Mouse (Mus musculus) ES-E14 (cell line): Measurements from ENCODE around the gene Cntrob. TPM values are rescaled to one million over a fixed set of nuclear protein-coding genes. Genes with fewer than 3 reads are reported as not detected.

Experiments used
- DNase-seq: peaks from one replicate; pipeline ENCODE4 v3.0.0-alpha.2; 2013; ENCODE audit warnings: low read depth, low spot score
- H3K27ac ChIP-seq: 2 replicates; pipeline ENCODE4 v1.5.1; 2012; ENCODE audit warnings: low read depth, mild to moderate bottlenecking, low read length, moderate library complexity, mixed read lengths; ENCODE audit not compliant: poor library complexity, insufficient read depth, severe bottlenecking
- H3K36me3 ChIP-seq: 2 replicates; pipeline ENCODE4 v1.6.1; 2012; ENCODE audit warnings: mild to moderate bottlenecking, low read length, moderate library complexity, mixed read lengths; ENCODE audit not compliant: control insufficient read depth, poor library complexity, insufficient read depth, severe bottlenecking
- H3K4me1 ChIP-seq, 2 experiments: fragments of 150-350 bp in 1 of 2; sonication (generic) in 1 of 2; 2 replicates each; pipeline ENCODE4 v1.6.1; 2012; ENCODE audit warnings: low read length in 2 of 2, mild to moderate bottlenecking in 1 of 2, mixed read lengths in 1 of 2; ENCODE audit not compliant: control insufficient read depth in 2 of 2, insufficient read depth in 2 of 2, poor library complexity in 1 of 2
- H3K4me3 ChIP-seq, 2 experiments: fragments of 150-350 bp in 1 of 2; sonication (generic) in 1 of 2; 2 replicates each; pipeline ENCODE4 v1.5.1; 2012; ENCODE audit warnings: low read length in 2 of 2, low read depth in 1 of 2, mild to moderate bottlenecking in 1 of 2, mixed read lengths in 1 of 2; ENCODE audit not compliant: insufficient read depth in 1 of 2, poor library complexity in 1 of 2, severe bottlenecking in 1 of 2
- H3K9ac ChIP-seq: 2 replicates; pipeline ENCODE4 v1.6.1; 2012; ENCODE audit warnings: low read depth, mild to moderate bottlenecking, low read length, mixed read lengths; ENCODE audit not compliant: poor library complexity, insufficient read depth, severe bottlenecking
- H3K9me3 ChIP-seq: fragments of 150-350 bp; sonication (generic); 2 replicates; pipeline ENCODE4 v1.6.1; 2012; ENCODE audit warnings: low read depth, mild to moderate bottlenecking, low read length; ENCODE audit not compliant: control insufficient read depth, insufficient read depth
- CHD2 ChIP-seq: IDR thresholded peaks from 2 replicates; pipeline ENCODE4 v1.6.1; 2014; ENCODE audit warnings: mild to moderate bottlenecking, low read depth, low read length, inconsistent platforms
- HCFC1 ChIP-seq: IDR thresholded peaks from 2 replicates; pipeline ENCODE4 v1.6.1; 2012; ENCODE audit warnings: low read length, inconsistent platforms, borderline replicate concordance; ENCODE audit not compliant: insufficient read depth
- MAFK ChIP-seq: IDR thresholded peaks from 2 replicates; pipeline ENCODE4 v1.6.1; 2014; ENCODE audit warnings: mild to moderate bottlenecking, low read depth, low read length, inconsistent platforms; ENCODE audit not compliant: insufficient read depth
- ZC3H11A ChIP-seq: IDR thresholded peaks from 2 replicates; pipeline ENCODE4 v1.6.1; 2012; ENCODE audit warnings: low read depth, mild to moderate bottlenecking, inconsistent platforms, low read length, borderline replicate concordance
- ZNF384 ChIP-seq: IDR thresholded peaks from 2 replicates; pipeline ENCODE4 v1.6.1; 2012; ENCODE audit warnings: low read depth, low read length, inconsistent platforms
- in situ Hi-C, 2 experiments: fragments of 600-800 bp; cut with MboI; formaldehyde crosslinking; loops; one replicate each; pipeline ENCODE4 v1.15.1; 2025; ENCODE audit warnings: low sequenced_read_pairs in 2 of 2, inconsistent platforms in 1 of 2; ENCODE audit not compliant: unreplicated experiment in 2 of 2
- total RNA-seq: library from RNA; depleted of rRNA; stranded (reverse); fragments of 300-350 nt; gene quantifications from 2 replicates; pipeline ENCODE4 v1.2.3, GENCODE M21; 2012; rRNA removed

Cntrob gene
- total RNA-seq, 1 experiment, result 23.0 TPM

DNA sequence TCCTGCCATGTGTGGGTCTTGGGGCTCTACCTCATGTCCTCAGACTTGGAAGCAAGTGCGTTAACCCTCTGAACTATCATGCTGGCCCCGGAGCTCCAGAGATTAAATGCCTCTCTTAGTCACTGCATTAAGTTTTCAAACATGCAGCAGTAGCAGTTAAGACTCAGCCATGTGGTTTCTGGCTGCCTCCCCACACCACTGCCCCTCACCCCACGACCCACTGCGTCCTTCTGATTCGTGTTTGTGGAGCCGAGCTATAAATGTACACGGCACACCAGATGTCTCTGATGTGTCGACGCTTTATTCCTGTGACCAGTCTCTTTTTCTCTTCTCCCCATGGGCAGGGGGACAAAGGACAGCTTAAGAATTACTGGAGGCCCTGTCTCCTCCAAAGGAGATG, 70.4 kb downstream of the Cntrob start:
- H3K4me1 ChIP-seq, result no peaks in the 10 kb centered on the region
- no peak for TF ChIP-seq MAFK
- no peak for TF ChIP-seq ZNF384
- TF ChIP-seq CHD2, result no peak
- TF ChIP-seq HCFC1, result no peak
- no peak for TF ChIP-seq ZC3H11A
- no peak overlapping the region for H3K9ac ChIP-seq
- H3K4me3 ChIP-seq, result no peak overlapping the region
- no peak overlapping the region for H3K27ac ChIP-seq
- in situ Hi-C loops, result no loop called here
- no peak for DNase-seq
- no peaks in the 10 kb centered on the region for H3K36me3 ChIP-seq
- H3K9me3 ChIP-seq, result no peaks in the 10 kb centered on the region

DNA sequence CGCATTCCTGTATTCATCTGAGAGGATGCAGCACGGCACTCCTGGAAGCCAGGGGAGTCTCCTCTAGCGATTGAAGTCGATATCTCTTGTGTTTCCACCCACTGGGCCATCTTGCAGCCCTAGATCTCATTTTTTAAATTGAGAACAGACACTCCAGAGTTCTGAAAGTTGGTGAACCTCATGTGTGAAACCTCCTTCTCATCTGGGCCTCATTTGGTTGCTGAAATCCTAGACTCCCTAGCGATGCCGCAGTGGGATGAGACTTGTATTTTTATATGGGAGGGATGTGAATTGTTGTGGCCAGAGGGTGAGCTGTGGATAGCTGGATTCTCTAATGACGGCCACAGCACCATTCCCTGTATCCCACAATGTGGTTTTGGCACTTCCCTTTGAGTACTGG, 71.6 kb downstream of the Cntrob start:
- TF ChIP-seq ZC3H11A, result no peak
- no peak for TF ChIP-seq CHD2
- TF ChIP-seq HCFC1, result no peak
- no peak for TF ChIP-seq ZNF384
- no peak for TF ChIP-seq MAFK
- Histone ChIP-seq H3K9ac (no peak overlapping the region), H3K4me1 (no peaks in the 10 kb centered on the region), H3K9me3 (no peaks in the 10 kb centered on the region), H3K4me3 (no peak overlapping the region), H3K27ac (no peak overlapping the region), H3K36me3 (no peaks in the 10 kb centered on the region)
- no peak for DNase-seq
- in situ Hi-C loops, result no loop called here

DNA sequence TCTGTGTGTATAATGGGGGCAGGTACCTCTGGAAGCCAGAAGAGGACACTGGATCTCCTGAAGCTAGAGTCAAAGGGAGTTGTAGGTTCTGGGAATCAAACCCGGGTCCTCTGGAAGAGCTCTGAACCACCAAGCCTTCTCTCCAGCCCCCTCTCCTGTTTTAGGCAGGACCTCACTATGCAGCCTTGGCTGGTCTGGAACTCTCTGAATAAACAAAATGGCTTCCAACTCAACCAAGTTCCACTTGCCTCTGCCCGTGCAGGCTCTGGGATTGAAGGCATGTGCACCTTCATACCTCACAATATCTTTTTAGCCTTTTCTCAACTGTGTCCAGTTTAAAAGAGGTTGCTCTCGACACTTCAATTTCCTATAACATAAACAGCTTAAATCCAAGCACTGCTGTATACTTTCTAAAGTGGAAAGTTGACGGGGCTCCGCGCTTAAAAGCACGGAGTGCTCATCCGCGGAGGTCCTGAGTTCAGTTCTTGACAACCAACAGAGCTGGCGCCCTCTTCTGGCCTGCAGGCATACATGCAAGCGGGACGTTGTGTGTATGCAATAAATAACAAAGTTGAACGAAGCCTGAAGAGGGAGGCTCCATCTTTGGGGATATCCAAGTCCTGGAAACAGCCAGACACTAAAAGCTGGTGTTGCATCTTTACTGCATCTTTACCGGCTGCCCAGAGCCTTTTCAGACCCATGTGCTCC, 72.3 kb downstream of the Cntrob start:
- H3K4me1 ChIP-seq, result no peaks in the 10 kb centered on the region
- H3K9me3 ChIP-seq, result no peaks in the 10 kb centered on the region
- H3K36me3 ChIP-seq, result no peaks in the 10 kb centered on the region
- in situ Hi-C loops, result no loop called here
- H3K27ac ChIP-seq, result no peak overlapping the region
- peak; percentile 60 for DNase-seq
- no peak overlapping the region for H3K4me3 ChIP-seq
- TF ChIP-seq ZC3H11A (0 out of 2 replicates have a peak, but pooled peaks have one; percentile 19), ZNF384 (no peak)
- H3K9ac ChIP-seq, result no peak overlapping the region

DNA sequence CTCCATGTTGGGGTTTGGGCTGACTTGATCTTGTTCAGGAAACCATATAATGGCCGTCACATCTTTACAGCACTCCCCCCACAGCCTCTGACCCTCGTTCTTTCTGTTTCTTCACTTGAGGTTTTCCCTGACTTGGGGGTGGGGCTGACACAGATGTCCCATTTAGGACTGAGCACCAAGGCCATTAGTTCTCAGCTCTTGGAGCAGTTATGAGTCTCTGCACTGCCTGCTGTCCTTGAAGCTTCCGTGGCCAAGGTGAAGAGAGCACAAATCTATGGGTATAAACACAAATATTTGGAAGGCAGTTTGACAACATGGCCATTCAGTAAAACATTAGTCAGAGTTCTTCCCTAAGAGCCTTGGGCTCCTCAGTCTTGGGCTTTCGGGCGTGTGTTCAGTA, 73.5 kb downstream of the Cntrob start:
- in situ Hi-C loops, result no loop called here
- H3K9ac ChIP-seq, result no peak overlapping the region
- TF ChIP-seq ZC3H11A (no peak), CHD2 (no peak), ZNF384 (no peak), HCFC1 (no peak)
- H3K9me3 ChIP-seq, result no peaks in the 10 kb centered on the region
- no peaks in the 10 kb centered on the region for H3K36me3 ChIP-seq
- no peaks in the 10 kb centered on the region for H3K4me1 ChIP-seq
- H3K4me3 ChIP-seq, result no peak overlapping the region
- DNase-seq, result no peak
- no peak overlapping the region for H3K27ac ChIP-seq

Other genes with a start within 250 kb of the Cntrob start
- 7.1 and 9.0 TPM in 2 replicates for gene Vamp2, start 235.3 kb downstream of the Cntrob start, total RNA-seq
- gene Per1, start 228.6 kb downstream of the Cntrob start, total RNA-seq, result 6.0 and 8.6 TPM in 2 replicates
- not detected in 2 replicates for gene Hes7, start 203.4 kb downstream of the Cntrob start, total RNA-seq
- not detected in 2 replicates for gene 9130213A22Rik, start 201.2 kb downstream of the Cntrob start, total RNA-seq
- 0.49 and 1.4 TPM in 2 replicates for gene Aloxe3, start 197.9 kb downstream of the Cntrob start, total RNA-seq
- gene Alox12b, start 166.8 kb downstream of the Cntrob start, total RNA-seq, result 0.21 and 0.22 TPM in 2 replicates
- gene Alox8, start 125.9 kb downstream of the Cntrob start, total RNA-seq, result 0.85 and 1.6 TPM in 2 replicates
- 0.05 and 0.09 TPM in 2 replicates for gene Gucy2e, start 86.7 kb downstream of the Cntrob start, total RNA-seq
- 44.1 and 62.2 TPM in 2 replicates for gene Trappc1, start 205 bp upstream of the Cntrob start, total RNA-seq
- 1.6 and 2.2 TPM in 2 replicates for gene Kcnab3, start 2.5 kb upstream of the Cntrob start, total RNA-seq
- 1.3 and 1.8 TPM in 2 replicates for gene Rnf227, start 16.7 kb upstream of the Cntrob start, total RNA-seq
- gene Chd3, start 45.6 kb upstream of the Cntrob start, total RNA-seq, result 21.6 and 27.0 TPM in 2 replicates
- 191 and 202 TPM in 2 replicates for gene Naa38, start 71.7 kb upstream of the Cntrob start, total RNA-seq
- gene Cyb5d1, start 71.9 kb upstream of the Cntrob start, total RNA-seq, result 18.8 and 29.0 TPM in 2 replicates
- 23.9 and 43.3 TPM in 2 replicates for gene Tmem88, start 74.5 kb upstream of the Cntrob start, total RNA-seq
- gene Kdm6b, start 89.9 kb upstream of the Cntrob start, total RNA-seq, result 7.9 and 9.4 TPM in 2 replicates
- 0.98 and 2.5 TPM in 2 replicates for gene Dnah2, start 225.3 kb upstream of the Cntrob start, total RNA-seq
- gene Efnb3, start 236.4 kb upstream of the Cntrob start, total RNA-seq, result 3.1 and 3.2 TPM in 2 replicates